Mouse (Mus musculus): ENCODE measurements around the gene Tmem232.

- TF ChIP-seq POLR2A (IDR thresholded peaks at IDR 0.05; ENCODE audit: extremely low read depth, insufficient read depth, low read length) (no peak), CTCF (IDR thresholded peaks at IDR 0.05; ENCODE audit: low read depth, low read length) (peak; percentile 59)
Measured at GRCm38 (mm10) chr17:65558217-65558616, 17.6 kb upstream of the Tmem232 start.
